Mouse (Mus musculus): ENCODE results near the gene Nmnat2. TPM values are rescaled to one million over a fixed set of nuclear protein-coding genes. Genes with fewer than 3 reads are reported as not detected.

Nmnat2 gene
- total and polyA plus RNA-seq, 3 experiments, result 1.3 to 2.8 TPM; not detected in 1

- Histone ChIP-seq H3K9me3 (replicated peaks; ENCODE audit: insufficient read depth, low read length) (no peaks in the 10 kb centered on the region), H3K4me3 (ENCODE audit: control insufficient read depth in 1 of 2, insufficient read depth in 1 of 2, low read depth in 2 of 2, low read length in 2 of 2) (no peak overlapping the region), H3K4me1 (ENCODE audit: control insufficient read depth in 1 of 2, insufficient read depth in 2 of 2, low read length in 2 of 2) (peaks cover 2 to 5% of the 10 kb centered on the region in 2 experiments; a peak in 2 of 4 replicates), H3K27me3 (ENCODE audit: control insufficient read depth in 1 of 2, insufficient read depth in 2 of 2, low read length in 2 of 2) (no peaks in the 10 kb centered on the region), H3K79me2 (ENCODE audit: control insufficient read depth, insufficient read depth, low read length, poor library complexity) (no peaks in the 10 kb centered on the region), H3K9ac (ENCODE audit: control insufficient read depth, low read depth, low read length, poor library complexity, severe bottlenecking) (no peak overlapping the region), H3K36me3 (ENCODE audit: control insufficient read depth in 1 of 2, insufficient read depth in 2 of 2, low read length in 2 of 2) (peaks cover 0 to 4% of the 10 kb centered on the region in 2 experiments; a peak in 2 of 4 replicates), H3K27ac (ENCODE audit: control insufficient read depth, low read depth, low read length) (no peak overlapping the region)
- TF ChIP-seq ELF1 (IDR thresholded peaks at IDR 0.05; ENCODE audit: low read depth, low read length) (no peak), KAT2A (conservative IDR thresholded peaks at IDR 0.05; ENCODE audit: low read depth, low read length) (no peak), CTCF (IDR thresholded peaks at IDR 0.05 in 2 of 3, conservative IDR thresholded peaks at IDR 0.05 in 1 of 3; ENCODE audit: control insufficient read depth in 1 of 3, insufficient read depth in 1 of 3, low read depth in 2 of 3, low read length in 3 of 3, poor library complexity in 1 of 3, severe bottlenecking in 1 of 3) (no peak), JUND (IDR thresholded peaks at IDR 0.05; ENCODE audit: low read depth, low read length) (no peak), MEF2A (IDR thresholded peaks at IDR 0.05; ENCODE audit: extremely low read depth, insufficient replicate concordance, low read depth, low read length, poor library complexity, severe bottlenecking) (no peak), MAZ (IDR thresholded peaks at IDR 0.05; ENCODE audit: low read depth, low read length) (no peak), MYB (IDR thresholded peaks at IDR 0.05; ENCODE audit: low read depth, low read length) (no peak), POLR2A (IDR thresholded peaks at IDR 0.05; ENCODE audit: control insufficient read depth in 1 of 2, insufficient read depth in 1 of 2, low read depth in 1 of 2, low read length in 2 of 2, poor library complexity in 1 of 2) (no peak), POLR2AphosphoS2 (IDR thresholded peaks at IDR 0.05; ENCODE audit: low read length) (no peak), UBTF (IDR thresholded peaks at IDR 0.05; ENCODE audit: borderline replicate concordance, insufficient read depth, low read depth, low read length) (no peak), ETS1 (IDR thresholded peaks at IDR 0.05; ENCODE audit: low read depth, low read length) (no peak), RAD21 (IDR thresholded peaks at IDR 0.05; ENCODE audit: low read depth, low read length) (no peak), GABPA (IDR thresholded peaks at IDR 0.05; ENCODE audit: low read depth, low read length) (no peak), E2F4 (IDR thresholded peaks at IDR 0.05; ENCODE audit: borderline replicate concordance, low read depth, low read length) (no peak), USF1 (IDR thresholded peaks at IDR 0.05; ENCODE audit: low read depth, low read length) (no peak), TAL1 (IDR thresholded peaks at IDR 0.05; ENCODE audit: low read length) (no peak), EP300 (IDR thresholded peaks at IDR 0.05; ENCODE audit: low read depth in 1 of 2, low read length in 2 of 2) (no peak), POLR2AphosphoS5 (IDR thresholded peaks at IDR 0.05; ENCODE audit: borderline replicate concordance, low read depth, low read length) (no peak), SMC3 (IDR thresholded peaks at IDR 0.05; ENCODE audit: low read depth, low read length) (no peak), BHLHE40 (IDR thresholded peaks at IDR 0.05; ENCODE audit: borderline replicate concordance, low read depth, low read length) (no peak)
- no peak for DNase-seq (ENCODE audit: low read depth, low spot score)
These were observed 141.3 kb downstream of the Nmnat2 start for GRCm38 (mm10) chr1:153095826-153096727.

All from MEL (cell line).